In the genomic region with DNA sequence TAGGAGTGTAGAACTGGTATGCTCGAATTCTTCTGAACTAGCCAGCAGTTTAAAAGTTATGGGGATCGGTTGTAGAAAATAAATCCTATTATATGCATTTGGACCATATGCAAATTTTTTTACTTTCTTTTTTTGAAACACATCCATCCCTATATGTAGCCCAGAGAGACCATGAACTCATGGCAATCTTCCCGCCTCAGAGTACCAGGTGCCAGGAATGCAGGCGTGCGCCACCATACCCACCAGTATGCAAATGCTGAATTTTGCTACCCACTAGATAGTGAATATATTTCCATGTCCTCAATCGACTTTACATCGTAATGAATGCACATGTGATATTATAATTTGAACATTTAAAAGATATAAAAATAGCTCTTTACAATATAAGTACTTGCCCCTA, we compare ENCODE assay signal across 15 mouse cellular contexts. TPM values are rescaled to one million over a fixed set of nuclear protein-coding genes. Genes with fewer than 3 reads are reported as not detected.
"Had no signal": no experiment of that assay in that cellular context is flagged by ENCODE, and none has a peak within 500 bp of the region (broad histone marks: within the 10 kb centered on the region; RNA-seq: fewer than 3 reads in every experiment).

No protein-coding gene starts in this region.

- ATAC-seq: intestine, postnatal 0 days; midbrain, embryonic 15.5 days had no signal

- DNase-seq: kidney, adult 8-10 months; kidney, postnatal 10 days; kidney, postnatal 36 days; layer of hippocampus, postnatal 36 days; liver, embryonic 13.5 days; lung, adult 2 months; lung, postnatal 14 days; lung, postnatal 4 days; thymus, adult 2 months; thymus, postnatal 14 days; thymus, postnatal 4 days had no signal

RNA-seq across cellular contexts. Expression of gene 1700028P14Rik, which starts 5.3 kb away (rescaled TPM):
- total RNA-seq: liver, adult 2 months; megakaryocyte progenitor cell, adult 5-6 weeks had no signal
